Mouse (Mus musculus) forebrain, embryonic 12.5 days (tissue): ENCODE results near the gene Sh3bp5. TPM values are rescaled to one million over a fixed set of nuclear protein-coding genes. Genes with fewer than 3 reads are reported as not detected.

Experiments
- ATAC-seq: fragments of 200-750 bp; cut with Nextera tagmentation; 2 replicates; pipeline ENCODE4 v1.8.0; 2017; ENCODE audit warnings: moderate TSS enrichment; ENCODE audit not compliant: low FRiP score
- H3K27ac ChIP-seq: fragments of 300-500 bp; sonication (generic); 2 replicates; pipeline ENCODE4 v1.5.1; 2016; ENCODE audit warnings: mild to moderate bottlenecking
- H3K27me3 ChIP-seq: fragments of 300-500 bp; sonication (generic); 2 replicates; pipeline ENCODE4 v1.6.1; 2016; ENCODE audit warnings: mild to moderate bottlenecking
- H3K36me3 ChIP-seq: fragments of 300-500 bp; sonication (generic); replicated peaks from 2 replicates; pipeline ENCODE4 v1.6.1; 2016; ENCODE audit warnings: mild to moderate bottlenecking
- H3K4me1 ChIP-seq: fragments of 300-500 bp; sonication (generic); 2 replicates; pipeline ENCODE4 v1.6.1; 2016
- H3K4me2 ChIP-seq: fragments of 300-500 bp; sonication (generic); 2 replicates; pipeline ENCODE4 v1.6.1; 2016; ENCODE audit warnings: mild to moderate bottlenecking, moderate library complexity
- H3K4me3 ChIP-seq: fragments of 300-500 bp; sonication (generic); replicated peaks from 2 replicates; pipeline ENCODE4 v1.5.1; 2016; ENCODE audit warnings: mild to moderate bottlenecking
- H3K9ac ChIP-seq: fragments of 300-500 bp; sonication (generic); 2 replicates; pipeline ENCODE4 v1.6.1; 2016; ENCODE audit warnings: mild to moderate bottlenecking
- H3K9me3 ChIP-seq: fragments of 300-500 bp; sonication (generic); 2 replicates; pipeline ENCODE4 v1.6.1; 2016
- WGBS: fragments of 180-500 bp; shearing (Covaris S2); methylation state at CpG from one replicate; pipeline ENCODE4 v1.1.7; 2016; 5-methylcytosine and 5-hydroxymethylcytosine counted together
- polyA plus RNA-seq: library from polyadenylated mRNA; unstranded; fragments of >200 nt; fragmentation: Nextera tagmentation; extraction: Ambion mirVana; gene quantifications from 2 replicates; pipeline ENCODE4 v1.2.1, GENCODE M21; 2016

Sh3bp5 gene
- polyA plus RNA-seq, 1 experiment from 2014 or later: 37.7 TPM

- no peak for ATAC-seq
- Histone ChIP-seq H3K36me3 (no peaks in the 10 kb centered on the region), H3K4me3 (no peak overlapping the region), H3K4me1 (no peaks in the 10 kb centered on the region), H3K27ac (no peak overlapping the region), H3K9me3 (no peaks in the 10 kb centered on the region), H3K4me2 (no peak overlapping the region), H3K27me3 (no peaks in the 10 kb centered on the region), H3K9ac (no peak overlapping the region)
- 79% methylated on average over 8 of the region's 8 CpGs for WGBS
Measured at GRCm38 (mm10) chr14:31403995-31404394, 31.9 kb downstream of the Sh3bp5 start.

GRCm38 (mm10) chr14:31403556-31403955 is 32.3 kb downstream of the Sh3bp5 start:
- Histone ChIP-seq H3K27ac (no peak overlapping the region), H3K36me3 (no peaks in the 10 kb centered on the region), H3K9me3 (no peaks in the 10 kb centered on the region), H3K4me3 (no peak overlapping the region), H3K27me3 (no peaks in the 10 kb centered on the region), H3K4me2 (no peak overlapping the region), H3K4me1 (no peaks in the 10 kb centered on the region), H3K9ac (no peak overlapping the region)
- no peak for ATAC-seq
- whole genome bisulfite sequencing: 80% methylated on average over 9 of the region's 9 CpGs

- ATAC-seq: no peak
- Histone ChIP-seq H3K27ac (no peak overlapping the region), H3K4me3 (no peak overlapping the region), H3K27me3 (no peaks in the 10 kb centered on the region), H3K4me2 (no peak overlapping the region), H3K36me3 (no peaks in the 10 kb centered on the region), H3K9ac (no peak overlapping the region), H3K9me3 (no peaks in the 10 kb centered on the region), H3K4me1 (no peaks in the 10 kb centered on the region)
- WGBS: 84% methylated on average over 5 of the region's 5 CpGs
Measured at GRCm38 (mm10) chr14:31402693-31403092, 33.2 kb downstream of the Sh3bp5 start.

- no peaks in the 10 kb centered on the region for H3K27me3 ChIP-seq
- 89% methylated on average over 6 of the region's 6 CpGs for WGBS
- H3K4me3 ChIP-seq: no peak overlapping the region
- ATAC-seq: no peak
- no peaks in the 10 kb centered on the region for H3K9me3 ChIP-seq
- H3K27ac ChIP-seq: no peak overlapping the region
- no peak overlapping the region for H3K4me2 ChIP-seq
- H3K9ac ChIP-seq: no peak overlapping the region
- no peaks in the 10 kb centered on the region for H3K36me3 ChIP-seq
- no peaks in the 10 kb centered on the region for H3K4me1 ChIP-seq
Measured at GRCm38 (mm10) chr14:31401918-31402427, 33.9 kb downstream of the Sh3bp5 start.

- Histone ChIP-seq H3K4me2 (no peak overlapping the region), H3K36me3 (no peaks in the 10 kb centered on the region), H3K27ac (no peak overlapping the region), H3K9me3 (no peaks in the 10 kb centered on the region), H3K4me1 (no peaks in the 10 kb centered on the region), H3K4me3 (no peak overlapping the region), H3K27me3 (no peaks in the 10 kb centered on the region), H3K9ac (no peak overlapping the region)
- ATAC-seq: no peak
- WGBS: 86% methylated on average over 11 of the region's 11 CpGs
Measured at GRCm38 (mm10) chr14:31400896-31401295, 35.0 kb downstream of the Sh3bp5 start.

DNA sequence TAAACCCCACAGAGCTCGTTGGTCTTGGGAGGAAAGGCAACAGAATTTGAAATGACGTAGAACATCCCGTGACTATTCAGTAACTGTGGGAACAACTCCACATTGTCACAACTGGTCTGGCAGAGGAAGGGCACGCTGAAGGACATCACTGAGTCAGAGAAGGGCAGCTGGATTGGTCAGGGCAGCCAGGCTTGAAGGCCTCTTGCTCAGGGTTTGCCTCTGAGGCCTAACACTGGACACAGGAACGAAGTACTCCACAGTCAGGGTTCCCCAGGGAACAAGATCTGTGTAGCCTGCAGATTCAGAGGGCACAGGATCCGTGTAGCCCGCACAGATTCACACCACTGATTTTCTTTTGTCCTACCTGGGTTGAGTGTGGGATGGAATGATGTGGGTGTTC is 35.6 kb downstream of the Sh3bp5 start:
- Histone ChIP-seq H3K4me1 (no peaks in the 10 kb centered on the region), H3K9me3 (no peaks in the 10 kb centered on the region), H3K36me3 (no peaks in the 10 kb centered on the region), H3K27ac (no peak overlapping the region), H3K27me3 (no peaks in the 10 kb centered on the region), H3K4me3 (no peak overlapping the region), H3K4me2 (no peak overlapping the region), H3K9ac (no peak overlapping the region)
- ATAC-seq: no peak
- 86% methylated on average over 7 of the region's 7 CpGs for WGBS

GRCm38 (mm10) chr14:31399271-31399670 is 36.6 kb downstream of the Sh3bp5 start:
- no peaks in the 10 kb centered on the region for H3K4me1 ChIP-seq
- no peaks in the 10 kb centered on the region for H3K27me3 ChIP-seq
- H3K27ac ChIP-seq: no peak overlapping the region
- ATAC-seq: no peak
- no peaks in the 10 kb centered on the region for H3K9me3 ChIP-seq
- H3K9ac ChIP-seq: no peak overlapping the region
- WGBS: 89% methylated on average over 3 of the region's 3 CpGs
- H3K4me3 ChIP-seq: no peak overlapping the region
- H3K36me3 ChIP-seq: no peaks in the 10 kb centered on the region
- no peak overlapping the region for H3K4me2 ChIP-seq

DNA sequence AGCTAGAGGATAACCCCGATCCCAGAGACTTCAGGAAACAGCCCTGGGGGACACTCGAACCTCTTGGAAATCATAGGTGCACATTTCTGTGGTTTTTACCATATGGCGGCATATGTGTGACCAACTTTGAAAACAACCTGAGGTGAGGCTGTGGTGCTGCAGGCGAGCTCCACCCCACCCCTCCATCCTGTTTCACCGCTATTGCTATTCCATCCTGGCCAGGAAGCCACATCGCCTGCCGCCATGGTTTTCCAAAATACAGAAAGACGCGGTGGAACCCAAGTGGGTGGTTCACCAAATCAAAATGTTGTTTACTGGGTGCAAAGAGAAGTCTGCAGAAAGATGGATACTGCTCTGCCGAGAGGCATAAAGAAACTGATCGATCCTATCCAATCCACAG is 37.1 kb downstream of the Sh3bp5 start:
- no peak overlapping the region for H3K4me3 ChIP-seq
- 90% methylated on average over 11 of the region's 11 CpGs for WGBS
- no peaks in the 10 kb centered on the region for H3K9me3 ChIP-seq
- H3K36me3 ChIP-seq: no peaks in the 10 kb centered on the region
- no peak overlapping the region for H3K9ac ChIP-seq
- no peak overlapping the region for H3K4me2 ChIP-seq
- no peak for ATAC-seq
- no peaks in the 10 kb centered on the region for H3K27me3 ChIP-seq
- H3K4me1 ChIP-seq: no peaks in the 10 kb centered on the region
- no peak overlapping the region for H3K27ac ChIP-seq

DNA sequence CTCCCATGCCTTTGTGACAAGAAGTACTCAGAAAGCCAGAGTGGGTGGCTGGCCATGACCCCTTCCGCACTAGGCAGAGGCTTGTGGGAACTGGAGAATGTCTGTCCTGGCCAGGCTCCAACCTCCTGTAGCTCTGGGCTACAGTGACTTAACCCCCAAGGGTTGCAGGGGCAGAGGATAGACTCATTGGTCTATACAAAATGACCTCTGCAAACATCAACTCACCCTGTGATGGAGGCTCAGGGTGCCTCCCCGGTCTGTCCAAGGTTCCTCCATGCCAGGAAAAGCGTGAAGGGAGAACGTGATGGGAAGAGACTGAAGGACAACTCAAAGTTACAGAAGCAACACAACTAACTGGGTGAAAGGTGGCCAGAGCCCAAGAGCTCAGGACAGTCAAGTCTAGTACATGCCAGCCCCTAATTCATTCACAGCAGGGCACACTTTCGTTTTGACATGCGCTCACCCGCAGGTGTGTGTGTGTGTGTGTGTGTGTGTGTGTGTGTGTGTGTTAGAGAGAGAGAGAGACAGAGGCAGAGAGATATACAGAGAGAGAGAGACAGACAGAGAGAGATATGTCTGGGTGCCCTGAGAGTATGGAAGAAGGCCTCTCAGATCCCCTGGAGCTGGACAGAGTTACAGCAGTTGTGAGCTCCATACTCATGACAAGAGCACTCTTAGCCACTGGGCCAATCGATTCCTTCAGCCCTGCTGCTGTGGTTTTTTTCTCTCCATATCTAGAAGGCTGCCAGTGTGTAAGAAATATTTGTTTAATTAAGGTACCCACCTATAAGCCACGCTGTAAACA is 37.9 kb downstream of the Sh3bp5 start:
- H3K9me3 ChIP-seq: no peaks in the 10 kb centered on the region
- no peak overlapping the region for H3K9ac ChIP-seq
- H3K27ac ChIP-seq: no peak overlapping the region
- ATAC-seq: no peak
- H3K4me3 ChIP-seq: no peak overlapping the region
- no peaks in the 10 kb centered on the region for H3K4me1 ChIP-seq
- no peaks in the 10 kb centered on the region for H3K27me3 ChIP-seq
- no peaks in the 10 kb centered on the region for H3K36me3 ChIP-seq
- WGBS: 87% methylated on average over 9 of the region's 9 CpGs
- H3K4me2 ChIP-seq: no peak overlapping the region

- Histone ChIP-seq H3K9ac (no peak overlapping the region), H3K27ac (no peak overlapping the region), H3K4me2 (no peak overlapping the region), H3K4me1 (no peaks in the 10 kb centered on the region), H3K4me3 (no peak overlapping the region), H3K9me3 (no peaks in the 10 kb centered on the region), H3K27me3 (no peaks in the 10 kb centered on the region), H3K36me3 (no peaks in the 10 kb centered on the region)
- no peak for ATAC-seq
- WGBS: 84% methylated on average over 12 of the region's 12 CpGs
Measured at GRCm38 (mm10) chr14:31397353-31397752, 38.5 kb downstream of the Sh3bp5 start.

DNA sequence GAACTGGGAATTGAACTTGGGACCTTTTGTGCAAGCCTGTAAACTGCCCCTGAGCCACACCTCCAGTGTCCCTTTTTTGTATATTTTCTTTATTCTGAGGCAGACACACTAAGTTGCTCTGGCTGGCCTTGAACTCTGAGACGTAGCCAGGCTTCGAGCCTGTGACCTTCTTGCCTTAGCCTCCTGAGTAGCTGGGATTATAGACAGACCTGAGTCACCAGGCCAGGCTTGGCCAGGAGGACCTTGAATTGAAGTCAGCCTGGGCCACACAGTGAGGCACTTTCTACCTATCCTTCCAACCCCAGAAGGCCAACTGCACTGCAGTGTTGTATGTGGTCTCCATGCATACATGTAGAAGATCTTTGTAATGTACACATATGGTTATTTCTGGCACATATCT is 39.5 kb downstream of the Sh3bp5 start:
- Histone ChIP-seq H3K4me3 (no peak overlapping the region), H3K4me2 (no peak overlapping the region), H3K36me3 (no peaks in the 10 kb centered on the region), H3K9ac (no peak overlapping the region), H3K9me3 (no peaks in the 10 kb centered on the region), H3K4me1 (no peaks in the 10 kb centered on the region), H3K27ac (no peak overlapping the region), H3K27me3 (no peaks in the 10 kb centered on the region)
- WGBS: 94% methylated on average over 2 of the region's 2 CpGs
- ATAC-seq: no peak

- Histone ChIP-seq H3K9ac (no peak overlapping the region), H3K27ac (no peak overlapping the region), H3K4me2 (no peak overlapping the region), H3K36me3 (no peaks in the 10 kb centered on the region), H3K4me3 (no peak overlapping the region), H3K4me1 (no peaks in the 10 kb centered on the region), H3K9me3 (no peaks in the 10 kb centered on the region), H3K27me3 (no peaks in the 10 kb centered on the region)
- 94% methylated on average over 7 of the region's 7 CpGs for WGBS
- ATAC-seq: no peak
Measured at GRCm38 (mm10) chr14:31395629-31396199, 40.2 kb downstream of the Sh3bp5 start.
